Mouse (Mus musculus): ENCODE measurements around the gene Megf9.

DNA sequence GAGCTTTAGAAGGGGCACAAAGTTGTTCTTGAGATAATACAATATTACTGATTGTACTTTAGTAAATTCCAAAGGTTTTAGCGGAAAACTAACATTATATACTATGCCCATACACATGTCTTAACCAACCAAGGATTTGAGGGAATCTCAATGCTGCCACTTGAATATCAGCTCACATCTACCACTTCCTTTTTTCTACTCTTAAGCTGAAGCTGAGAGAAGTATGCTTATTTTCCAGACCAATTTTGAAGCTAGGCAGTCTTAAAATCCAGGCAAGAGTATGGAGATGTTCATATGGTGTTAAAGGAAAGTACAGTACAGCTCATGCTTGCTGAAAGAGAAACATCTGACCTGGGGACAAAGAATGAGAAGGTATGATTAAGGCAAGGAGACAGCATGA lies 26.6 kb downstream of the Megf9 start:
- TF ChIP-seq CTCF (IDR thresholded peaks at IDR 0.05; ENCODE audit: control insufficient read depth, insufficient read depth, insufficient read length) (no peak), MAX (IDR thresholded peaks at IDR 0.05) (no peak), MYOG (IDR thresholded peaks at IDR 0.05; ENCODE audit: control insufficient read depth, extremely low read depth, insufficient read length) (no peak), USF1 (IDR thresholded peaks at IDR 0.05; ENCODE audit: low read depth) (no peak), MYOD1 (IDR thresholded peaks at IDR 0.05; ENCODE audit: control insufficient read depth, insufficient read length, low read depth) (no peak), CEBPB (IDR thresholded peaks at IDR 0.05; ENCODE audit: low read depth) (no peak), FOSL1 (IDR thresholded peaks at IDR 0.05; ENCODE audit: insufficient read depth, low read length, poor library complexity, severe bottlenecking) (no peak)

All from C2C12 (cell line).